Mouse (Mus musculus) ES-Bruce4 (cell line): Measurements from ENCODE around the gene Tent4b.

Experiments
- CTCF ChIP-seq: IDR thresholded peaks from one replicate; pipeline ENCODE4 v1.8.1; 2011; ENCODE audit warnings: low read depth, low read length
- EP300 ChIP-seq: IDR thresholded peaks from 2 replicates; pipeline ENCODE4 v1.6.1; 2011; ENCODE audit warnings: low read depth, low read length; ENCODE audit not compliant: insufficient read depth

GRCm38 (mm10) chr8:88274090-88274489, 75.1 kb downstream of the Tent4b start:
- TF ChIP-seq CTCF, result no peak
- no peak for TF ChIP-seq EP300
